Mouse (Mus musculus) midbrain, embryonic 15.5 days (tissue): Measurements from ENCODE around the gene Ccdc106. TPM values are rescaled to one million over a fixed set of nuclear protein-coding genes. Genes with fewer than 3 reads are reported as not detected.
A peak's percentile ranks its signal among the peaks of the same experiment; 100 is the strongest.

ENCODE experiments used
- ATAC-seq: fragments of 200-750 bp; cut with Nextera tagmentation; replicated peaks from 2 replicates; pipeline ENCODE4 v1.8.0; 2017; ENCODE audit warnings: moderate TSS enrichment
- H3K27ac ChIP-seq: fragments of 300-500 bp; sonication (generic); 2 replicates; pipeline ENCODE4 v1.5.1; 2015; ENCODE audit warnings: mild to moderate bottlenecking, inconsistent platforms
- H3K27me3 ChIP-seq: fragments of 300-500 bp; sonication (generic); replicated peaks from 2 replicates; pipeline ENCODE4 v1.6.1; 2015; ENCODE audit warnings: inconsistent platforms
- H3K36me3 ChIP-seq: fragments of 300-500 bp; sonication (generic); replicated peaks from 2 replicates; pipeline ENCODE4 v1.6.1; 2015; ENCODE audit warnings: inconsistent platforms
- H3K4me1 ChIP-seq: fragments of 300-500 bp; sonication (generic); 2 replicates; pipeline ENCODE4 v1.6.1; 2015; ENCODE audit warnings: inconsistent platforms
- H3K4me2 ChIP-seq: fragments of 300-500 bp; sonication (generic); 2 replicates; pipeline ENCODE4 v1.6.1; 2015; ENCODE audit warnings: inconsistent platforms, mild to moderate bottlenecking, moderate library complexity
- H3K4me3 ChIP-seq: fragments of 300-500 bp; sonication (generic); 2 replicates; pipeline ENCODE4 v1.5.1; 2015; ENCODE audit warnings: mild to moderate bottlenecking, inconsistent platforms
- H3K9ac ChIP-seq: fragments of 300-500 bp; sonication (generic); 2 replicates; pipeline ENCODE4 v1.6.1; 2015; ENCODE audit warnings: mild to moderate bottlenecking, inconsistent platforms
- H3K9me3 ChIP-seq: fragments of 300-500 bp; sonication (generic); 2 replicates; pipeline ENCODE4 v1.6.1; 2016; ENCODE audit warnings: inconsistent platforms
- WGBS: fragments of 180-500 bp; shearing (Covaris S2); methylation state at CpG from one replicate; pipeline ENCODE4 v1.1.7; 2015; ENCODE audit warnings: mixed read lengths; 5-methylcytosine and 5-hydroxymethylcytosine counted together
- polyA plus RNA-seq: library from polyadenylated mRNA; unstranded; fragments of >200 nt; fragmentation: Nextera tagmentation; extraction: Ambion mirVana; gene quantifications from 2 replicates; pipeline ENCODE4 v1.2.1, GENCODE M21; 2015

Ccdc106 gene
- polyA plus RNA-seq, 1 experiment from 2014 or later, result 64.9 TPM

GRCm38 (mm10) chr7:5057381-5057780, 37.0 kb downstream of the Ccdc106 start:
- H3K4me2 ChIP-seq, result peak overlapping the region; percentile 63
- peaks cover 31% of the 10 kb centered on the region for H3K27me3 ChIP-seq
- peak overlapping the region; percentile 67 for H3K4me3 ChIP-seq
- no peaks in the 10 kb centered on the region for H3K9me3 ChIP-seq
- WGBS, result 30% methylated on average over 8 of the region's 8 CpGs
- H3K27ac ChIP-seq, result peak overlapping the region; percentile 82; the same call in 1 of the 2 replicates
- no peak for ATAC-seq
- peak overlapping the region; percentile 76 for H3K9ac ChIP-seq
- H3K36me3 ChIP-seq, result no peaks in the 10 kb centered on the region
- peaks cover 76% of the 10 kb centered on the region for H3K4me1 ChIP-seq

DNA sequence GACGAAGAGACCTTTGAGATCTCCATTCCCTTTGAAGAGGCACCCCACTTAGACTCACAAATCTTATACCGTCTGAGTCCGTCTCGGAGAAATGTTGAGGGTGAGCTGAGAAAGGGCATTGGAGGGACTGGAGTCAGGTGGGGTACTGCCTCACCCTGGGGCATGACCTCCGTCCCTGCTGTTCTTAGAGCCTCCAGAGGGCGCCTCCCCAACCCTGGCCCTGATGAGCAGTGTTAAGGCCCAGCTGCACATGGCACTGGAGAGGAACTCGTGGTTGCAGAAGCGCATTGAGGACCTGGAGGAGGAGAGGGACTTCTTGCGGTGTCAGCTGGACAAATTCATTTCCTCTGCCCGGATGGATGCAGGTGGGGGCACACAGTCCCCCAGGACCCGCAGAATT, 37.5 kb downstream of the Ccdc106 start:
- WGBS, result 32% methylated on average over 11 of the region's 11 CpGs
- H3K4me3 ChIP-seq, result peak overlapping the region; percentile 67
- H3K9ac ChIP-seq, result peak overlapping the region; percentile 76
- H3K36me3 ChIP-seq, result no peaks in the 10 kb centered on the region
- peaks cover 30% of the 10 kb centered on the region for H3K27me3 ChIP-seq
- ATAC-seq, result no peak
- no peak overlapping the region; the same call in 1 of the 2 replicates for H3K27ac ChIP-seq
- H3K4me1 ChIP-seq, result peaks cover 72% of the 10 kb centered on the region
- H3K4me2 ChIP-seq, result peak overlapping the region; percentile 63
- no peaks in the 10 kb centered on the region for H3K9me3 ChIP-seq

- no peak overlapping the region for H3K4me2 ChIP-seq
- no peaks in the 10 kb centered on the region for H3K9me3 ChIP-seq
- H3K4me3 ChIP-seq, result no peak overlapping the region; the same call in 1 of the 2 replicates
- H3K27ac ChIP-seq, result no peak overlapping the region
- no peak for ATAC-seq
- WGBS, result 91% methylated on average over 1 of the region's 1 CpGs
- no peak overlapping the region for H3K9ac ChIP-seq
- peaks cover 22% of the 10 kb centered on the region for H3K27me3 ChIP-seq
- H3K36me3 ChIP-seq, result no peaks in the 10 kb centered on the region
- peaks cover 71% of the 10 kb centered on the region for H3K4me1 ChIP-seq
These were observed 38.3 kb downstream of the Ccdc106 start for GRCm38 (mm10) chr7:5058631-5059030.

- no peaks in the 10 kb centered on the region for H3K9me3 ChIP-seq
- peak overlapping the region; percentile 89 for H3K4me2 ChIP-seq
- peak overlapping the region; percentile 88; the same call in 1 of the 2 replicates for H3K9ac ChIP-seq
- peaks cover 15% of the 10 kb centered on the region for H3K27me3 ChIP-seq
- peak overlapping the region; percentile 99; the same call in 1 of the 2 replicates for H3K27ac ChIP-seq
- peaks cover 71% of the 10 kb centered on the region for H3K4me1 ChIP-seq
- no peaks in the 10 kb centered on the region for H3K36me3 ChIP-seq
- no peak for ATAC-seq
- H3K4me3 ChIP-seq, result no peak overlapping the region
- WGBS, result 94% methylated on average over 12 of the region's 12 CpGs
These were observed 39.1 kb downstream of the Ccdc106 start for GRCm38 (mm10) chr7:5059421-5059820.

DNA sequence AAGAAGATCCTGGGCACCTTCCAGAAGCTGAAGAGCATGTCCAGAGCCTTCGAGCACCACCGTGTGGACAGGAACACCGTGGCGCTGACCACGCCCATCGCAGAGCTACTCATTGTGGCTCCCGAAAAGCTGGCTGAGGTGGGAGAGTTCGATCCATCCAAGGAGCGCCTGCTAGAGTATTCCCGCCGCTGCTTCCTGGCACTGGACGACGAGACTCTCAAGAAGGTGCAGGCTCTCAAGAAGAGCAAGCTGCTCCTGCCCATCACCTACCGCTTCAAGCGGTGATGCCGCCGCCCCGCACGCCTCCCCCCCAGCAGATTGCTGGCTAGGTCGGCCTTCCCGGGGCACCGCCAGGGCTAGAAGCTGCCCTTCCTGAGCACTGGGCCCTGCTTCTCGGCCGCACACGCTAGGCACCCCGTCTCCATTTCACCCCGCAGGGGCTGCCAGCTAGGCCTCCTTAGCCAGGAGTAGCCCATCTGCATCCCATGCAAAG, 39.9 kb downstream of the Ccdc106 start:
- ATAC-seq, result 0 out of 2 replicates have a peak, but pooled peaks have one; percentile 0
- no peaks in the 10 kb centered on the region for H3K36me3 ChIP-seq
- no peaks in the 10 kb centered on the region for H3K9me3 ChIP-seq
- H3K27ac ChIP-seq, result peak overlapping the region; percentile 99
- H3K4me3 ChIP-seq, result peak overlapping the region; percentile 55
- H3K4me1 ChIP-seq, result peaks cover 67% of the 10 kb centered on the region
- peak overlapping the region; percentile 88 for H3K9ac ChIP-seq
- WGBS, result 3% methylated on average over 27 of the region's 27 CpGs
- peak overlapping the region; percentile 89 for H3K4me2 ChIP-seq
- peaks cover 6% of the 10 kb centered on the region for H3K27me3 ChIP-seq

- H3K9me3 ChIP-seq, result no peaks in the 10 kb centered on the region
- peaks cover 67% of the 10 kb centered on the region for H3K4me1 ChIP-seq
- peak overlapping the region; percentile 55 for H3K4me3 ChIP-seq
- H3K4me2 ChIP-seq, result peak overlapping the region; percentile 89
- H3K9ac ChIP-seq, result peak overlapping the region; percentile 88
- peak overlapping the region; percentile 99 for H3K27ac ChIP-seq
- peak; percentile 91 for ATAC-seq
- H3K27me3 ChIP-seq, result no peaks in the 10 kb centered on the region
- no peaks in the 10 kb centered on the region for H3K36me3 ChIP-seq
- WGBS, result under 1% methylated on average over 60 of the region's 60 CpGs
These were observed 40.8 kb downstream of the Ccdc106 start for GRCm38 (mm10) chr7:5060944-5061773.

DNA sequence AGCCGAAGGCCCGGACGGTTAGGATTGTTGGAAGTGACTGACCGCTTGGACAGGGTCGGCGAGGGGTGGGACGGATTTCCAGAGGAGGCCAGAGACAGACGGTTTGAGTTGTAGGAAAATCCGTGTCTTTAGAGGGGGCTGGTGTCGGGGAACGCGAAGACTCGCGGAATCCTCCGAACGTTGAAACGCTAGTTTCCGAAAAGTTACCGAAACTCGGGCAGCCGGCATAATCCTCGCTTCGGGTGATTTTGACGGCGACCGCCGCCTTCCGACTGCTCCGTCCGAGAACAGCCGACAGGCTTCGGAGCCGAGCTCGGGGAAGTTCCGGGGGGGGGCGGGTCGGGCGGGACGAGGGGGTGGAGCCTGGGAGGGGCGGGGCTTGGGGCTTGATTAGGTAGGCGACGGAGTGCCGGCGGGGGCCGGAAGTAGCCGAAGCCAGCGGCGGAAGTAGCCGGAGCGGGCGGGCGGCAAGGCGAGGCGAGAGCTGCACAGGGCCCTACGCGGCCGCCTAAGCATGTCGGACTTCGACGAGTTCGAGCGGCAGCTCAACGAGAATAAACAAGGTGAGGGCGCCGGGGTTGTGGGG, 41.5 kb downstream of the Ccdc106 start, which contains the start of gene U2af2:
U2af2 (plus strand) TSS at position 370 of the 586 bp plus-strand sequence.
- peak; percentile 79 for ATAC-seq
- Histone ChIP-seq H3K4me1 (peaks cover 67% of the 10 kb centered on the region), H3K9me3 (no peaks in the 10 kb centered on the region), H3K36me3 (no peaks in the 10 kb centered on the region), H3K4me2 (peak within 1 kb of the TSS; percentile 89), H3K27ac (peak within 1 kb of the TSS; percentile 99), H3K4me3 (peak within 1 kb of the TSS; percentile 55), H3K9ac (peak within 1 kb of the TSS; percentile 88), H3K27me3 (no peaks in the 10 kb centered on the region)
- under 1% methylated on average over 65 of the region's 65 CpGs for WGBS

DNA sequence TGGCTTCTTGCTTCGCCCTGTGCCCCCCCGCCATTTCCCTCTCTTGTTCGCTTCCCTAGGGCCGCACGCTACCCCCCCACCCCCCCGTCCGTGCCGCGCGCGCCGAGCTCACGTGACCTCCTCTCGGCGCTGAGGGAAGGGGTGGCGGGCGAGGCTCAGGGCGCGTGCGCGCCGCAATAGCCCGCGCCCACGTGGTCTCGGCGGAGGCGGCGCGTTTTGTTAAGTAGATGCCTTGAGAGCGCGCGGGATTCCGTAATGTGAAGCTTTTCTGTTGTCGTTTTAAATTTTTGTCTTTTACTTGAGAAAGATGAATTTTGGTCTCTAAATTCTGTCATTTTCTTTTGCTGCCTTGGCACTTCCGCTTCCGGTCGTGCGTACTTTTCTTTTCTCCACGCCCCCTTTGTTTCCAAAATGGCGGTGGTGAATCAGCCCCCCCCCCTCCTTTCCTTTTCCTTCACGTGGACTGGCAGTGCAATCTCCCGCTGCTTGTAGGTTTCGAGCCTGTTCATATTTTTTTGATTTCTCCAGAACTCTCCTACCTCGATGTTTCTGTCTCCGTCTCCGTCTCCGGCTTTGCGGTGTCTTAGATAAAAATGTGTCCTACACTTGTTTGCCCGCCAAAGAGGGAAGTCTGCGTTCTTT, 42.1 kb downstream of the Ccdc106 start:
- Histone ChIP-seq H3K4me2 (peak overlapping the region; percentile 89), H3K27me3 (no peaks in the 10 kb centered on the region), H3K36me3 (0 out of 2 replicates have a peak, but pooled peaks cover 3% of the 10 kb centered on the region), H3K9ac (peak overlapping the region; percentile 88), H3K4me1 (peaks cover 62% of the 10 kb centered on the region), H3K9me3 (no peaks in the 10 kb centered on the region), H3K4me3 (peak overlapping the region; percentile 55), H3K27ac (peak overlapping the region; percentile 99)
- peak; percentile 16 for ATAC-seq
- WGBS, result under 1% methylated on average over 50 of the region's 51 CpGs

GRCm38 (mm10) chr7:5064886-5065285, 44.5 kb downstream of the Ccdc106 start:
- Histone ChIP-seq H3K36me3 (peaks cover 26% of the 10 kb centered on the region), H3K9ac (no peak overlapping the region), H3K9me3 (no peaks in the 10 kb centered on the region), H3K4me2 (peak overlapping the region; percentile 89; the same call in 1 of the 2 replicates), H3K4me1 (peaks cover 40% of the 10 kb centered on the region), H3K27me3 (no peaks in the 10 kb centered on the region), H3K4me3 (no peak overlapping the region), H3K27ac (no peak overlapping the region)
- no peak for ATAC-seq
- 95% methylated on average over 6 of the region's 6 CpGs for WGBS

- Histone ChIP-seq H3K27me3 (no peaks in the 10 kb centered on the region), H3K9me3 (no peaks in the 10 kb centered on the region), H3K9ac (no peak overlapping the region), H3K4me2 (no peak overlapping the region), H3K4me1 (no peaks in the 10 kb centered on the region), H3K27ac (no peak overlapping the region), H3K4me3 (no peak overlapping the region), H3K36me3 (peaks cover 87% of the 10 kb centered on the region)
- 90% methylated on average over 1 of the region's 1 CpGs for WGBS
- ATAC-seq, result no peak
These were observed 53.2 kb downstream of the Ccdc106 start for GRCm38 (mm10) chr7:5073586-5073985.

- no peaks in the 10 kb centered on the region for H3K4me1 ChIP-seq
- H3K27me3 ChIP-seq, result no peaks in the 10 kb centered on the region
- WGBS, result 92% methylated on average over 5 of the region's 5 CpGs
- no peaks in the 10 kb centered on the region for H3K9me3 ChIP-seq
- peaks cover 79% of the 10 kb centered on the region for H3K36me3 ChIP-seq
- no peak overlapping the region for H3K4me2 ChIP-seq
- H3K27ac ChIP-seq, result no peak overlapping the region
- no peak overlapping the region for H3K9ac ChIP-seq
- no peak for ATAC-seq
- no peak overlapping the region for H3K4me3 ChIP-seq
These were observed 54.6 kb downstream of the Ccdc106 start for GRCm38 (mm10) chr7:5074984-5075383.

- 88% methylated on average over 2 of the region's 2 CpGs for WGBS
- H3K9me3 ChIP-seq, result no peaks in the 10 kb centered on the region
- H3K27ac ChIP-seq, result no peak overlapping the region
- H3K4me3 ChIP-seq, result no peak overlapping the region
- H3K27me3 ChIP-seq, result no peaks in the 10 kb centered on the region
- ATAC-seq, result no peak
- H3K9ac ChIP-seq, result no peak overlapping the region
- no peak overlapping the region for H3K4me2 ChIP-seq
- H3K4me1 ChIP-seq, result peaks cover 13% of the 10 kb centered on the region
- peaks cover 63% of the 10 kb centered on the region for H3K36me3 ChIP-seq
These were observed 56.6 kb downstream of the Ccdc106 start for GRCm38 (mm10) chr7:5076931-5077330.
